Mouse (Mus musculus): ENCODE data around the gene Atp13a3. TPM values are rescaled to one million over a fixed set of nuclear protein-coding genes. Genes with fewer than 3 reads are reported as not detected.
"Not testable (repeated sequence)": the region's sequence is repeated elsewhere in the genome, so short reads cannot be mapped to it uniquely, and the experiment has no call there.

Atp13a3 gene
- polyA plus RNA-seq, 1 experiment from 2014 or later = 14.4 TPM

- peaks cover 20% of the 10 kb centered on the region for H3K4me1 ChIP-seq (replicated peaks)
- H3K9ac ChIP-seq (replicated peaks) = peak overlapping the region; percentile 95
- peak overlapping the region; percentile 97 for H3K4me3 ChIP-seq (replicated peaks)
- ATAC-seq (ENCODE audit: insufficient number of reproducible peaks, insufficient read depth, low FRiP score, low TSS enrichment, low read depth) = peak; percentile 39; the same call in 1 of the 2 replicates
- H3K9me3 ChIP-seq = peaks cover 3% of the 10 kb centered on the region; the same call in 1 of the 2 replicates
- peaks cover 15% of the 10 kb centered on the region for H3K36me3 ChIP-seq
- no peaks in the 10 kb centered on the region for H3K27me3 ChIP-seq
- H3K4me2 ChIP-seq = peak overlapping the region; percentile 92
- WGBS = under 1% methylated on average over 49 of the region's 49 CpGs
- H3K27ac ChIP-seq = peak overlapping the region; percentile 23; the same call in 1 of the 2 replicates
Measured at GRCm38 (mm10) chr16:30387871-30388460, 17.8 kb downstream of the Atp13a3 start.

- H3K36me3 ChIP-seq = peaks cover 23% of the 10 kb centered on the region
- no peak for ATAC-seq (ENCODE audit: insufficient number of reproducible peaks, insufficient read depth, low FRiP score, low TSS enrichment, low read depth)
Measured at GRCm38 (mm10) chr16:30386911-30387439, 18.8 kb downstream of the Atp13a3 start.

GRCm38 (mm10) chr16:30385531-30385930 lies 20.2 kb downstream of the Atp13a3 start:
- no peak overlapping the region for H3K9ac ChIP-seq (replicated peaks)
- H3K4me1 ChIP-seq (replicated peaks) = peaks cover 20% of the 10 kb centered on the region
- no peak overlapping the region for H3K4me2 ChIP-seq
- H3K4me3 ChIP-seq (replicated peaks) = no peak overlapping the region
- 100% methylated on average over 1 of the region's 1 CpGs for WGBS
- H3K27ac ChIP-seq = no peak overlapping the region
- ATAC-seq (ENCODE audit: insufficient number of reproducible peaks, insufficient read depth, low FRiP score, low TSS enrichment, low read depth) = no peak
- no peaks in the 10 kb centered on the region for H3K27me3 ChIP-seq
- no peaks in the 10 kb centered on the region for H3K9me3 ChIP-seq
- H3K36me3 ChIP-seq = peaks cover 28% of the 10 kb centered on the region

More at GRCm38 (mm10) chr16:30386911-30387439, 18.8 kb downstream of the Atp13a3 start:
- Histone ChIP-seq H3K4me3 (replicated peaks) (peak overlapping the region; percentile 97), H3K9me3 (no peaks in the 10 kb centered on the region), H3K9ac (replicated peaks) (no peak overlapping the region), H3K4me1 (replicated peaks) (peaks cover 20% of the 10 kb centered on the region), H3K4me2 (peak overlapping the region; percentile 92), H3K27me3 (no peaks in the 10 kb centered on the region), H3K27ac (no peak overlapping the region)
- WGBS = 51% methylated on average over 8 of the region's 8 CpGs

- no peak overlapping the region for H3K9ac ChIP-seq (replicated peaks)
- H3K4me1 ChIP-seq (replicated peaks) = 0 out of 2 replicates have a peak, but pooled peaks cover 5% of the 10 kb centered on the region
- no peak overlapping the region for H3K27ac ChIP-seq
- ATAC-seq (ENCODE audit: insufficient number of reproducible peaks, insufficient read depth, low FRiP score, low TSS enrichment, low read depth) = no peak
- peaks cover 14% of the 10 kb centered on the region for H3K36me3 ChIP-seq
- H3K27me3 ChIP-seq = no peaks in the 10 kb centered on the region
- no peak overlapping the region for H3K4me2 ChIP-seq
- no peaks in the 10 kb centered on the region for H3K9me3 ChIP-seq
- WGBS = 81% methylated on average over 3 of the region's 3 CpGs
- H3K4me3 ChIP-seq (replicated peaks) = no peak overlapping the region
Measured at GRCm38 (mm10) chr16:30376237-30376636, 29.5 kb downstream of the Atp13a3 start.

- H3K4me1 ChIP-seq (replicated peaks) = 0 out of 2 replicates have a peak, but pooled peaks cover 5% of the 10 kb centered on the region
- no peaks in the 10 kb centered on the region for H3K9me3 ChIP-seq
- H3K4me2 ChIP-seq = no peak overlapping the region
- 85% methylated on average over 3 of the region's 3 CpGs for WGBS
- H3K9ac ChIP-seq (replicated peaks) = no peak overlapping the region
- H3K27me3 ChIP-seq = no peaks in the 10 kb centered on the region
- no peak overlapping the region for H3K27ac ChIP-seq
- H3K4me3 ChIP-seq (replicated peaks) = no peak overlapping the region
- H3K36me3 ChIP-seq = peaks cover 5% of the 10 kb centered on the region
- no peak for ATAC-seq (ENCODE audit: insufficient number of reproducible peaks, insufficient read depth, low FRiP score, low TSS enrichment, low read depth)
Measured at GRCm38 (mm10) chr16:30374927-30375326, 30.8 kb downstream of the Atp13a3 start.

GRCm38 (mm10) chr16:30374266-30374665 lies 31.5 kb downstream of the Atp13a3 start:
- H3K4me2 ChIP-seq = no peak overlapping the region
- H3K9me3 ChIP-seq = no peaks in the 10 kb centered on the region
- no peak overlapping the region for H3K27ac ChIP-seq
- no peak for ATAC-seq (ENCODE audit: insufficient number of reproducible peaks, insufficient read depth, low FRiP score, low TSS enrichment, low read depth)
- H3K4me1 ChIP-seq (replicated peaks) = no peaks in the 10 kb centered on the region
- peaks cover 5% of the 10 kb centered on the region; the same call in 1 of the 2 replicates for H3K36me3 ChIP-seq
- no peaks in the 10 kb centered on the region for H3K27me3 ChIP-seq
- no peak overlapping the region for H3K9ac ChIP-seq (replicated peaks)
- H3K4me3 ChIP-seq (replicated peaks) = no peak overlapping the region
- 80% methylated on average over 3 of the region's 3 CpGs for WGBS

- not testable (repeated sequence) for H3K9ac ChIP-seq (replicated peaks); H3K4me1 ChIP-seq (replicated peaks); ATAC-seq (ENCODE audit: insufficient number of reproducible peaks, insufficient read depth, low FRiP score, low TSS enrichment, low read depth); H3K27ac ChIP-seq; H3K36me3 ChIP-seq; H3K4me2 ChIP-seq; H3K27me3 ChIP-seq; H3K9me3 ChIP-seq; H3K4me3 ChIP-seq (replicated peaks)
- 88% methylated on average over 3 of the region's 4 CpGs for WGBS
Measured at GRCm38 (mm10) chr16:30373286-30373685, 32.5 kb downstream of the Atp13a3 start.

GRCm38 (mm10) chr16:30367395-30367794 lies 38.4 kb downstream of the Atp13a3 start:
- WGBS = 97% methylated on average over 2 of the region's 2 CpGs
- H3K27me3 ChIP-seq = no peaks in the 10 kb centered on the region
- H3K4me1 ChIP-seq (replicated peaks) = no peaks in the 10 kb centered on the region
- ATAC-seq (ENCODE audit: insufficient number of reproducible peaks, insufficient read depth, low FRiP score, low TSS enrichment, low read depth) = no peak
- peaks cover 2% of the 10 kb centered on the region; the same call in 1 of the 2 replicates for H3K36me3 ChIP-seq
- no peak overlapping the region for H3K4me3 ChIP-seq (replicated peaks)
- no peak overlapping the region for H3K9ac ChIP-seq (replicated peaks)
- H3K9me3 ChIP-seq = no peaks in the 10 kb centered on the region
- no peak overlapping the region for H3K4me2 ChIP-seq
- H3K27ac ChIP-seq = no peak overlapping the region

GRCm38 (mm10) chr16:30364604-30365003 lies 41.2 kb downstream of the Atp13a3 start:
- Histone ChIP-seq H3K4me3 (replicated peaks) (no peak overlapping the region), H3K27ac (no peak overlapping the region), H3K27me3 (no peaks in the 10 kb centered on the region), H3K36me3 (peaks cover 2% of the 10 kb centered on the region; the same call in 1 of the 2 replicates), H3K9me3 (no peaks in the 10 kb centered on the region), H3K4me2 (no peak overlapping the region), H3K4me1 (replicated peaks) (no peaks in the 10 kb centered on the region), H3K9ac (replicated peaks) (no peak overlapping the region)
- 95% methylated on average over 6 of the region's 6 CpGs for WGBS
- no peak for ATAC-seq (ENCODE audit: insufficient number of reproducible peaks, insufficient read depth, low FRiP score, low TSS enrichment, low read depth)

GRCm38 (mm10) chr16:30362528-30362927 lies 43.2 kb downstream of the Atp13a3 start:
- no peak overlapping the region for H3K4me3 ChIP-seq (replicated peaks)
- H3K36me3 ChIP-seq = peaks cover 6% of the 10 kb centered on the region; the same call in 1 of the 2 replicates
- no peaks in the 10 kb centered on the region for H3K27me3 ChIP-seq
- no peak overlapping the region for H3K9ac ChIP-seq (replicated peaks)
- WGBS = 81% methylated on average over 3 of the region's 3 CpGs
- no peaks in the 10 kb centered on the region for H3K9me3 ChIP-seq
- H3K4me1 ChIP-seq (replicated peaks) = no peaks in the 10 kb centered on the region
- no peak overlapping the region for H3K27ac ChIP-seq
- H3K4me2 ChIP-seq = no peak overlapping the region
- no peak for ATAC-seq (ENCODE audit: insufficient number of reproducible peaks, insufficient read depth, low FRiP score, low TSS enrichment, low read depth)

GRCm38 (mm10) chr16:30353489-30353888 lies 52.3 kb downstream of the Atp13a3 start:
- WGBS = 93% methylated on average over 11 of the region's 11 CpGs
- not testable (repeated sequence) for H3K4me1 ChIP-seq (replicated peaks); H3K27me3 ChIP-seq; H3K4me2 ChIP-seq; H3K9ac ChIP-seq (replicated peaks); H3K4me3 ChIP-seq (replicated peaks); ATAC-seq (ENCODE audit: insufficient number of reproducible peaks, insufficient read depth, low FRiP score, low TSS enrichment, low read depth); H3K27ac ChIP-seq; H3K9me3 ChIP-seq
- H3K36me3 ChIP-seq = peaks cover 49% of the 10 kb centered on the region
